Mouse (Mus musculus): ENCODE measurements at regions not wholly inside any gene's neighbourhood (a gene's known extent, or its start where the extent isn't known, plus 50 kb on each side); places are given as distances from the start of the nearest gene placed in this dataset.

DNA sequence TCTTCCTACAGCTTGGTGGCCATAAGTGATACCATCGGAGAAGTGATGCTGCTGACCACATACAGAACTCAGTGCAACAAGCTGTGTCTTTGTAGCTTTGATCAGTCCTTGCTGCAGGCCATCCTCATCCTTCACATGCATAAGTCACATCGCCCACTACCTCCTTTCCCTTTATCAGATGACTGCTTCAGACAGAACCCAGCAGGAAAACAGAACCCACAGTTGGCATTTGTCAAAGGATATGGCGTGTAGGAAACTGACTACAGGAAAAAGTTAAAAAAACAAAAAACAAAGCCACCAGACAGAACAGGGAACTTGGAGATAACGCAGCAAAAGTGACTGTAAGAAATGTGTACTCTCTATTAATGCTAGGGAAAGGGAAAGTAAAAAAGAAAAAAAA, 136.1 kb upstream of the Mocs2 start:
- TF ChIP-seq CTCF (IDR thresholded peaks at IDR 0.05; ENCODE audit: low read depth): no peak
- no peak overlapping the region for H3K27ac ChIP-seq (ENCODE audit: low read depth, low read length)
- WGBS: 83% methylated on average over 4 of the region's 4 CpGs
- H3K4me3 ChIP-seq (ENCODE audit: low read depth, low read length): no peak overlapping the region
- no peaks in the 10 kb centered on the region for H3K27me3 ChIP-seq (replicated peaks; ENCODE audit: control insufficient read depth, insufficient read depth, low read length)
- H3K4me2 ChIP-seq (replicated peaks; ENCODE audit: low read depth): no peak overlapping the region
- H3K4me1 ChIP-seq (replicated peaks; ENCODE audit: control insufficient read depth, insufficient read depth, low read length): no peaks in the 10 kb centered on the region; the same call in 1 of the 2 replicates
- no peaks in the 10 kb centered on the region for H3K9me3 ChIP-seq (ENCODE audit: control insufficient read depth)
- no peak overlapping the region for H3K9ac ChIP-seq (ENCODE audit: low read depth, low read length)
- no peaks in the 10 kb centered on the region for H3K36me3 ChIP-seq (ENCODE audit: control insufficient read depth, insufficient read depth)
- no peak for ATAC-seq

DNA sequence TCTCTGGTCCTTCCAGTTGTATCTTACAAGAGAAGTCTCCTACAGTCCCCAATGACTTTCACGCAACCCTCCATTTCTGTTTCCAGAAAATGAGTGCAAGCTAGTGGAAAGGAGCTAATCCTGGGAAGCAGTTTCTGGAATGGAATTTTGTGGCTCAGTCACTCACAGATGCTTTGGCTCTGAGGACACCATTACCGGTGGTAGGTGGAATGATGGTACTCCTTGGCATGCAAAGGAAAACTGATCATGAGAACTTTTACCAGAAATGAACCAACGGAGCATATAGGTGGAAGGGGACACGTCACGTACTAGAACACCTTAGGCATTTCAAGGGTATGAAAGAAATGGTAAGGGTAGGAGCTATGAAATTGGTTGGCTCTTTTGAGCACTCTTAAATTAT, 135.1 kb upstream of the Mocs2 start:
- 95% methylated on average over 5 of the region's 5 CpGs for WGBS
- no peak overlapping the region for H3K4me2 ChIP-seq (replicated peaks; ENCODE audit: low read depth)
- no peak for ATAC-seq

DNA sequence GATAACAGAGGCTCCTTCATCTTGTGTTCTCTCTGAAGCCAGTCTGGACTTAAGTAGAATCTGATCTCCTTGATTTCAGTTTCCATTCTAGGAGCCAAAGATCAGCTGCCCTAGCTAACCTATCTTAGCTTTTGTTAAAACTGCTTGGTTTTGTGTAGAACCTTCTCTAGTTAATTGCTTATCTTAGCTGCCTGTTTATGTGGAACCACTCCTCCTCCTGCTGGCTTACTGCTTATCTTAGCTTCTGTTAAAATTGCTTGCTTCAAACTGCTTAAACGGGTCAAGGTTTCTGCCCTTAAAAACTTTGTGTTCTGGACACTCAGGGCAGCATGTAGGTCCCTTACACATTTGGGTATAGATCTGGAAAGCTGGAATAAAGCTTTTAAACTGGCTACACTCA, 133.7 kb upstream of the Mocs2 start:
- Histone ChIP-seq H3K36me3 (ENCODE audit: control insufficient read depth, insufficient read depth) (no peaks in the 10 kb centered on the region), H3K4me1 (replicated peaks; ENCODE audit: control insufficient read depth, insufficient read depth, low read length) (no peaks in the 10 kb centered on the region; the same call in 1 of the 2 replicates), H3K27ac (ENCODE audit: low read depth, low read length) (no peak overlapping the region), H3K4me2 (replicated peaks; ENCODE audit: low read depth) (no peak overlapping the region), H3K9ac (ENCODE audit: low read depth, low read length) (no peak overlapping the region), H3K4me3 (ENCODE audit: low read depth, low read length) (no peak overlapping the region), H3K27me3 (replicated peaks; ENCODE audit: control insufficient read depth, insufficient read depth, low read length) (no peaks in the 10 kb centered on the region), H3K9me3 (ENCODE audit: control insufficient read depth) (no peaks in the 10 kb centered on the region)
- ATAC-seq: no peak
- no peak for TF ChIP-seq CTCF (IDR thresholded peaks at IDR 0.05; ENCODE audit: low read depth)
- WGBS: 42% methylated on average over 1 of the region's 1 CpGs

More for the DNA sequence above, 135.1 kb upstream of the Mocs2 start:
- TF ChIP-seq CTCF (IDR thresholded peaks at IDR 0.05; ENCODE audit: low read depth): no peak
- H3K4me3 ChIP-seq (ENCODE audit: low read depth, low read length): no peak overlapping the region
- no peaks in the 10 kb centered on the region for H3K9me3 ChIP-seq (ENCODE audit: control insufficient read depth)
- no peaks in the 10 kb centered on the region for H3K27me3 ChIP-seq (replicated peaks; ENCODE audit: control insufficient read depth, insufficient read depth, low read length)
- no peaks in the 10 kb centered on the region for H3K36me3 ChIP-seq (ENCODE audit: control insufficient read depth, insufficient read depth)
- H3K9ac ChIP-seq (ENCODE audit: low read depth, low read length): no peak overlapping the region
- no peak overlapping the region for H3K27ac ChIP-seq (ENCODE audit: low read depth, low read length)
- no peaks in the 10 kb centered on the region; the same call in 1 of the 2 replicates for H3K4me1 ChIP-seq (replicated peaks; ENCODE audit: control insufficient read depth, insufficient read depth, low read length)

DNA sequence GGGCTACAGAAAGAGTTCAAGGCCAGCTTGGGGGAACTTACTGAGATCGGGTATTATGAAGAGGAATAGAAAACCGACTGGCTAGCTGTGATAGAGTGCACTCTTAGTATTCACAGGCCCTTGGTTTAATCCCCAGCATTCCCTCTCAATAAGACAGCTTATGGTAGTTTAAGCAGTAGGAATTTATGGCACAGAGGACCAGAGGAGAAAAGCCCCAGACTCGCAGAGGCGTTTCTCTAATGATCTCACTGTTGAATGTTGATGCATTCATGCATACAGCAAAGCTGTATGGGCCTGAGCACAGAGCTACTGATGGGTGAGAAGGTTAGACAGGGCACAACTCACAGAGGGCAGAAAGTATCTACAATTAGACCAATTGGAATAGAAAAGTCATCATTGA, 132.7 kb upstream of the Mocs2 start:
- Histone ChIP-seq H3K36me3 (ENCODE audit: control insufficient read depth, insufficient read depth) (no peaks in the 10 kb centered on the region), H3K4me2 (replicated peaks; ENCODE audit: low read depth) (no peak overlapping the region), H3K4me3 (ENCODE audit: low read depth, low read length) (no peak overlapping the region), H3K9me3 (ENCODE audit: control insufficient read depth) (no peaks in the 10 kb centered on the region), H3K9ac (ENCODE audit: low read depth, low read length) (no peak overlapping the region), H3K27ac (ENCODE audit: low read depth, low read length) (no peak overlapping the region), H3K4me1 (replicated peaks; ENCODE audit: control insufficient read depth, insufficient read depth, low read length) (no peaks in the 10 kb centered on the region; the same call in 1 of the 2 replicates), H3K27me3 (replicated peaks; ENCODE audit: control insufficient read depth, insufficient read depth, low read length) (no peaks in the 10 kb centered on the region)
- no peak for ATAC-seq
- TF ChIP-seq CTCF (IDR thresholded peaks at IDR 0.05; ENCODE audit: low read depth): no peak
- WGBS: 78% methylated on average over 4 of the region's 4 CpGs

DNA sequence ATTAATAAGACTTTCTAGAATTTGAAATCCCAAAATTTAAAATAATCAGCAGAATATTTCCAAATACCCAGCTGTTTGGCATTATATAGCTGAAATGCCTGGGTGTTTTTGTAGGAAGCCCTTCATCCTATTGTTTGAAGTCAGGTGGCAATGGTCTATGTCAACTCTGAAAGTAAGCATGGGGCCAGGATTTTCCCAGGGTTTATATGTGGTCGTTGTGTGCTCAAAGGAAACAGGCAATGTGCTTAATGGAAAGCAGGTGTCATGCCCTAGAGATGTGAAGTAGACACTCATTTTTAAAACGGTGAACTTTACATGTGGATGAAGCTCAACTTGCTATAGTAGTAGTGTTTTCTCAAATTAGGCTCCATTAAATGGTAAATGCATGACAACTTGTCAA, 105.4 kb upstream of the Mocs2 start:
- Histone ChIP-seq H3K4me1 (replicated peaks; ENCODE audit: control insufficient read depth, insufficient read depth, low read length) (no peaks in the 10 kb centered on the region), H3K27me3 (replicated peaks; ENCODE audit: control insufficient read depth, insufficient read depth, low read length) (no peaks in the 10 kb centered on the region), H3K27ac (ENCODE audit: low read depth, low read length) (no peak overlapping the region), H3K36me3 (ENCODE audit: control insufficient read depth, insufficient read depth) (no peaks in the 10 kb centered on the region), H3K4me3 (ENCODE audit: low read depth, low read length) (no peak overlapping the region), H3K9me3 (ENCODE audit: control insufficient read depth) (no peaks in the 10 kb centered on the region), H3K9ac (ENCODE audit: low read depth, low read length) (no peak overlapping the region), H3K4me2 (replicated peaks; ENCODE audit: low read depth) (no peak overlapping the region)
- ATAC-seq: no peak
- WGBS: 58% methylated on average over 2 of the region's 2 CpGs
- TF ChIP-seq CTCF (IDR thresholded peaks at IDR 0.05; ENCODE audit: low read depth): no peak

DNA sequence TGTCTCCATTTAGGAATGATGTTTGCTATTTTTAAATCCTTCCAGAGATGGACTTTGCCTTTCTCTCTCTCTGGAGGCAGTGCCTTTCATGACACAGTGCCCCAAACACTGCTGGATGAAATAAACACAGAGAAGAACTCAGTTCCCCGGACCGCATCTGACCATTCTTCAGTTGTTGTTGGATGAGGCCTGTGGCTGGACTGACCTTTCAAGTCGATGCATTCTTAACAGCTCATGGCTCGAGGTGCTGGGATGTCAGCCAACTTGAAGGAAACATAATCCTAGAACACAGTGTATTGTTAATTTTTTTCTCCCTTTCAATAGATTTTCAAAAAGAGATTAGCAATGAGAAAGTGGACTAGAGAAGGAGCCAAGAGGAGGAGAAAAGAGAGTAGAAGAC, 98.3 kb upstream of the Mocs2 start:
- Histone ChIP-seq H3K27me3 (replicated peaks; ENCODE audit: control insufficient read depth, insufficient read depth, low read length) (no peaks in the 10 kb centered on the region), H3K9ac (ENCODE audit: low read depth, low read length) (no peak overlapping the region), H3K4me2 (replicated peaks; ENCODE audit: low read depth) (no peak overlapping the region), H3K9me3 (ENCODE audit: control insufficient read depth) (no peaks in the 10 kb centered on the region), H3K4me1 (replicated peaks; ENCODE audit: control insufficient read depth, insufficient read depth, low read length) (no peaks in the 10 kb centered on the region), H3K36me3 (ENCODE audit: control insufficient read depth, insufficient read depth) (no peaks in the 10 kb centered on the region), H3K27ac (ENCODE audit: low read depth, low read length) (no peak overlapping the region), H3K4me3 (ENCODE audit: low read depth, low read length) (no peak overlapping the region)
- ATAC-seq: no peak
- WGBS: 65% methylated on average over 4 of the region's 4 CpGs
- TF ChIP-seq CTCF (IDR thresholded peaks at IDR 0.05; ENCODE audit: low read depth): no peak

DNA sequence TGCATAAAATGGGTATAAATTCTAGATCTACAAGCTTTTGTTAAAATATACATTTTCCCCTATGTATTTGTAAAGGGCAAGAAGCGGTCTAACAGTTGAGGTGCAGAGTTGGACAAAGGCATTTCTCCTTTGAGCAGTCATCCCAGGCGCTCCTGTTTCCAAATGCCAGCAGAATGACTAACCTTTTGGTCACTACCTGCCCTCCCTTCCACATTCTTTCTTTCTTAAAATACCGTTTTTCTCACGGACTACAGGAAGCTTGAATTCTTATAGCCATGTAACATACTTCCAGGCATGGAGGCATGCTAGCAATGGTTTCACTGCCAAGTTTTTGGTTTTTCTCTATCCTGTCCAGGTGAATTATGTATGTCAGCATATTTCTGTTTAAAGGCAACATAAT, 91.2 kb upstream of the Mocs2 start:
- Histone ChIP-seq H3K36me3 (ENCODE audit: control insufficient read depth, insufficient read depth) (no peaks in the 10 kb centered on the region), H3K4me2 (replicated peaks; ENCODE audit: low read depth) (no peak overlapping the region), H3K4me1 (replicated peaks; ENCODE audit: control insufficient read depth, insufficient read depth, low read length) (no peaks in the 10 kb centered on the region), H3K27ac (ENCODE audit: low read depth, low read length) (no peak overlapping the region), H3K9me3 (ENCODE audit: control insufficient read depth) (no peaks in the 10 kb centered on the region), H3K27me3 (replicated peaks; ENCODE audit: control insufficient read depth, insufficient read depth, low read length) (no peaks in the 10 kb centered on the region), H3K9ac (ENCODE audit: low read depth, low read length) (no peak overlapping the region), H3K4me3 (ENCODE audit: low read depth, low read length) (no peak overlapping the region)
- 76% methylated on average over 4 of the region's 4 CpGs for WGBS
- no peak for TF ChIP-seq CTCF (IDR thresholded peaks at IDR 0.05; ENCODE audit: low read depth)
- ATAC-seq: no peak
